Mouse (Mus musculus) Patski (cell line): ENCODE data around the gene Rab8a. TPM values are rescaled to one million over a fixed set of nuclear protein-coding genes. Genes with fewer than 3 reads are reported as not detected.

ENCODE experiments used
- ATAC-seq: fragments of 100-300 bp; one replicate; pipeline ENCODE4 v1.8.0; 2021
- CTCF ChIA-PET: fragments of 350-600 bp; sonication (Branson Sonifier 250); formaldehyde crosslinking; loops from one replicate; lab custom pipeline; 2022; ENCODE audit warnings: inconsistent platforms; lab: Charles Lee
- POLR2A ChIA-PET: fragments of 350-600 bp; sonication (Branson Sonifier 250); formaldehyde crosslinking; loops from one replicate; lab custom pipeline; 2022; ENCODE audit warnings: antibody characterized with exemption, inconsistent platforms; lab: Charles Lee
- DNase-seq: peaks from one replicate; pipeline ENCODE4 v3.0.0-alpha.2; 2011; ENCODE audit warnings: low read depth, low spot score
- H3K27me3 ChIP-seq: fragments of 371-371 bp; one replicate; pipeline ENCODE4 v1.5.1; 2021
- CTCF ChIP-seq: fragments of 100-300 bp; IDR thresholded peaks from one replicate; pipeline ENCODE4 v1.5.1; 2021
- in situ Hi-C: fragments of 300-500 bp; cut with MboI; formaldehyde crosslinking; loops from 3 replicates; pipeline ENCODE4 v1.11.1; 2018; ENCODE audit warnings: low pct_unique_long_range_greater_than_20kb, mixed read lengths
- polyA plus RNA-seq: library from polyadenylated mRNA; unstranded; gene quantifications from one replicate; pipeline ENCODE4 v1.2.3, GENCODE M21; 2021

The Rab8a gene
- polyA plus RNA-seq, 1 experiment from 2014 or later, result 111 TPM

GRCm38 (mm10) chr8:72162821-72163220 lies 1.8 kb downstream of the Rab8a start:
- DNase-seq (no peak), ATAC-seq (no peak)
- in situ Hi-C loops, result no loop called here
- no peak for TF ChIP-seq CTCF
- ChIA-PET POLR2A (interaction anchor here (0.9 kb wide), 1 partner anchor 28 kb away, joined by 3 read pairs; the partner anchor contains the start of gene Tpm4), CTCF (interaction anchor here (1.8 kb wide), 1 partner anchor 14 kb away, joined by 5 read pairs; no protein-coding TSS in a partner anchor)
- no peaks in the 10 kb centered on the region for H3K27me3 ChIP-seq

DNA sequence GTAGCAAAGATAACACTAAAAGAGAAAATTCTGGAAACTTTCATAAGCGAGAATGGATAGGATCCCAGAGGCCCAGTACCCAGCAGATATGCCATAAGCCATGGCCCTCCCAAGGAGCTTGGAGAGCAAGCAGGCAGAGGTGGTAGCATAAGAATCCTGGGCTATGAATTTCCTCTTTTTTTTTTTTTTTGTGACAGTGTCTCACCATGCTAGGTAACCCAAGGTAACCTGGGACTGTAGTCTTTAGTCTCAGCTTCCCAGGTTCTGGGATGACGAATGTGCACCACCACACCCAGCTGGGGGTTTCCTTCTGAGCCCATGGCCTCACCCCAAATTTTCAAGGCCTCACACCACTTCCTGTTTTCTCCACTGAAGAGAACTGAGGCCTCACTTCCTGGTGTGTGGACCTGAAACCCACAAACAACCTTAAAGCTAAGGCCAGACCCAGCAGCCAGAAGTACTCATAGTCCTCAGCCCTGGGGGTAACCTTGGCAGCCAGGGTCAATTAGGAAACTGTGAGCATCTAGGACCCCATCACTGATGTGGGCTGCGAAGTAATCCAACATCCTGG lies 8.2 kb downstream of the Rab8a start:
- no peak for ATAC-seq
- TF ChIP-seq CTCF, result no peak
- CTCF ChIA-PET, result interaction anchor here (1.3 kb wide), 1 partner anchor 9 kb away, joined by 7 read pairs; no protein-coding TSS in a partner anchor
- DNase-seq, result no peak
- in situ Hi-C loops, result no loop called here
- POLR2A ChIA-PET, result interaction anchor here (0.6 kb wide), 1 partner anchor 106 kb away, joined by 3 read pairs; no protein-coding TSS in a partner anchor
- no peaks in the 10 kb centered on the region for H3K27me3 ChIP-seq

DNA sequence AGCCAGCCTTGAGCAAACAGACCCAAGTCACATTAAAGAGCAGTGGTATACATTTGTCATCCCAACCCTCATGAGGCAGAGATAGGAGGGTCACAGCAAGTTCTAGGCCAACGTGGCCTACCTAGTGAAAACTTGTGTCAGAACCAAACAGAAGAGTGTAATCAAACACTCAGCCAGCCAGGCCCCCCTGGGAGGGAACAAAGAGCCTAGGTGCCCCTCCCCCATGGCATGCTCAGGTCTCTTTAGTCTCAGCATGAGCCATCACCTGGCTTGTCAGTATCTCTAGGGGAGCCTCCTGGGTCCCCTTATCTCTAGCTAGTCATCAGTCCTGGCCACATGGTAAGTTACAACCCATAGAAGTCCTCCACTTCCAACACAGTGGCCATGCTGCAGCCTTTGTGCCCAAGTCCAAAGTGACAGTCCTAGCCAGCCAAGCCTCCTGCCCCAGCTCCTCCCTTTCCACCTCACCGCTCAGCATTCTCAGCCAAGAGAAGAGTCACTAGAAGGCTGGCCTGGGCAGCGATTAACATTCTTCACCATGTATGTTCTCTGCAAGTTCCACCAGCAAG lies 8.8 kb downstream of the Rab8a start:
- POLR2A ChIA-PET, result no interaction called here

GRCm38 (mm10) chr8:72177346-72177925 lies 16.4 kb downstream of the Rab8a start:
- ChIA-PET CTCF (interaction anchor here (1.1 to 2.2 kb wide), 7 partner anchors 8 to 62 kb away, joined by 3 to 7 read pairs (median 5); partner anchors contain the start of genes Ap1m1 and Hsh2d), POLR2A (no interaction called here)
- peak; percentile 73 for TF ChIP-seq CTCF
- no peak for DNase-seq
- ATAC-seq, result peak; percentile 40
- in situ Hi-C loops, result loop anchor here (10.0 to 25.0 kb wide), 2 partner anchors 187 to 415 kb away; no protein-coding TSS in a partner anchor
- H3K27me3 ChIP-seq, result no peaks in the 10 kb centered on the region

More for the DNA sequence above, 8.8 kb downstream of the Rab8a start:
- no peak for TF ChIP-seq CTCF
- H3K27me3 ChIP-seq, result no peaks in the 10 kb centered on the region
- no peak for DNase-seq
- in situ Hi-C loops, result loop anchor here (10.0 kb wide), 1 partner anchor 195 kb away; no protein-coding TSS in a partner anchor
- no peak for ATAC-seq
- CTCF ChIA-PET, result interaction anchor here (1.3 kb wide), 1 partner anchor 8 kb away, joined by 7 read pairs; no protein-coding TSS in a partner anchor

DNA sequence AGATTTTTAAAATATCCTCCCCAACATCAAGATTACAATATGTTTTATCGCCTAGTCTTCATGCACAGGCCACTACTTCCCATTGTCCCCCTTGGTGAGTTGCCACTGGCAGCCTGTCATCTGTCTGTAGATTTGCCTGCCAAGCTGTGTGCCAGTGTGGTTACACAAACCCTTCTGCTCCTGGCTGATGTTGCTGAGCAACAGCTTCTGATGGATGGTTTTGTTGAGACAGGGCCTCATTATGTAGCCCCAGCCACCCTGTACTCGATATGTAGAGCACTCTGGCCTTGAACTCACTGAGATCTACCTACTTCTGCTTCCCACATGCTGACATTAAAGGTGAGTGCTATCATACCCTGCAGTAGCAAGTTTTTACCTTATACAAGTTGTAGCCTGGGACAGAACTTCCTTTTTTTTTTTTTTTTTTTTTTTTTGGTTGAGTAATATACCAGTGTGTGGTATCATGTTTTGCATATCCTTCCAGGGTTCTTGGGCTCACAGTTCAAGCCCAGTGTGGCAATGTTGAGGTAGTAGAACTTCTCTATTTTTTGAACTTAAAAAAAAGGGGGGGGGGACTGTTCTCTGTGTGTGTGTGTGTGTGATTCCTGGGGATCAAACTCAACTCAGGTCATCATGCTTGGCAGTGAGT lies 22.7 kb downstream of the Rab8a start:
- POLR2A ChIA-PET, result no interaction called here
- TF ChIP-seq CTCF, result no peak
- no peak for ATAC-seq
- H3K27me3 ChIP-seq, result no peaks in the 10 kb centered on the region
- no peak for DNase-seq
- in situ Hi-C loops, result loop anchor here (25.0 kb wide), 1 partner anchor 421 kb away; no protein-coding TSS in a partner anchor
- CTCF ChIA-PET, result no interaction called here

DNA sequence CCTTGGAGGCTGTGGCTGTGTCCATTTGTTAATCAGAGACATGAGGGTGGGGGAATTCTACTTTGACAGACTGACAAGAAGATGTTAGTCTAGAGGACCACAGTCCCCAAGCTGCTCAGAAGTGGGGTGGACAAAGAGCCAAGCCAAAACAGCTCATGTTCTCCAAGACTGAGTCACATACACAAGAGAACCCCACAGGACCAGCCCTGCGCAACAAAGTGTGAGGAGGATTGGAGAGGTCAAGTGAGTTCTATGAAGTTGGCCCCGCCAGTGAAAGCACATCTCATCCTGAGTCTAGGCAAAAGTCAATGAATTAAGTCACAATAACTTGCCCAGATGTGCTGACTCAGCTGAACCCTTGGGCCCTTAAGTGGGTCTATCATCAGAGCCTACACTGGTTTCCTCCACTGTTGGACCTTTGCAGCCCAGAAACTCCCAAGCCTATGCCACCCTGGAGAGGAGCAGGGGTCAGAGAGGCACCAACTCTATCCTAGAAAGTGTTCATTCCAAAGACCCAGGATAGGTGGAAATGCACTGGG lies 26.9 kb downstream of the Rab8a start:
- ChIA-PET POLR2A (no interaction called here), CTCF (no interaction called here)
- no peak for TF ChIP-seq CTCF
- no peak for DNase-seq
- no peak for ATAC-seq
- no peaks in the 10 kb centered on the region for H3K27me3 ChIP-seq
- in situ Hi-C loops, result loop anchor here (25.0 kb wide), 1 partner anchor 426 kb away; no protein-coding TSS in a partner anchor

- H3K27me3 ChIP-seq, result no peaks in the 10 kb centered on the region
- DNase-seq (no peak), ATAC-seq (peak; percentile 26)
- CTCF ChIA-PET, result interaction anchor here (1.2 to 1.3 kb wide), 2 partner anchors 13 to 159 kb away, joined by 3 read pairs; no protein-coding TSS in a partner anchor
- POLR2A ChIA-PET, result no interaction called here
- in situ Hi-C loops, result loop anchor here (25.0 kb wide), 1 partner anchor 427 kb away; no protein-coding TSS in a partner anchor
- TF ChIP-seq CTCF, result no peak
Observed at GRCm38 (mm10) chr8:72189417-72190214, 28.6 kb downstream of the Rab8a start, which contains the start of gene Hsh2d. Gene Hsh2d (plus strand): TSS chr8:72189638.

DNA sequence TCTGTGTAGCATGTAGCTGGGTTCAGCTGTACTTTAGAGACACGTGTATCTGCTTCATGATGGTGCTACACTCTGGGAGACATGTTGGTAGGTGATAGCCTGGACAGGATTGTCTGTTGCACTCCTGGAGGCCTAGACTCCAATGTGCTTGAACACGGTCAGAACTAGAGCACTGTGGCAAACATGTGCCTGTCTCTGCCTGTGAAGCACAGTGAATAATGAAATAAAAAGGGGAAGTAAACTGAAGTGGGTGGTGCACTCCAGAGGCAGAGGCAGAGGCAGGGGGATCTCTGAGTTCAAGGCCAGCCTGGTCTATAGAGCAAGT lies 29.2 kb downstream of the Rab8a start:
- in situ Hi-C loops, result loop anchor here (25.0 kb wide), 1 partner anchor 428 kb away; no protein-coding TSS in a partner anchor
- ATAC-seq, result no peak

GRCm38 (mm10) chr8:72192065-72192464 lies 31.1 kb downstream of the Rab8a start:
- ATAC-seq, result no peak
- H3K27me3 ChIP-seq, result peaks cover 7% of the 10 kb centered on the region
- POLR2A ChIA-PET, result no interaction called here
- CTCF ChIA-PET, result no interaction called here
- no peak for DNase-seq
- in situ Hi-C loops, result loop anchor here (25.0 kb wide), 1 partner anchor 430 kb away; no protein-coding TSS in a partner anchor
- no peak for TF ChIP-seq CTCF

More for the DNA sequence above, 29.2 kb downstream of the Rab8a start:
- ChIA-PET CTCF (interaction anchor here (1.2 kb wide), 1 partner anchor 13 kb away, joined by 3 read pairs; no protein-coding TSS in a partner anchor), POLR2A (no interaction called here)
- TF ChIP-seq CTCF, result no peak
- no peak for DNase-seq
- H3K27me3 ChIP-seq, result no peaks in the 10 kb centered on the region
